Mouse (Mus musculus) right cerebral cortex, adult 18-20 months (tissue): ENCODE results near the gene Cntn1.
A peak's percentile ranks its signal among the peaks of the same experiment; 100 is the strongest.

Experiments
- DNase-seq: peaks from one replicate; pipeline ENCODE4 v3.0.0; 2022; ENCODE audit warnings: mixed read lengths

Gene Cntn1

GRCm38 (mm10) chr15:92141972-92142371 lies 91.0 kb downstream of the Cntn1 start:
- no peak for DNase-seq

- no peak for DNase-seq
Observed at GRCm38 (mm10) chr15:92154921-92155320, 104.0 kb downstream of the Cntn1 start.

GRCm38 (mm10) chr15:92160855-92161162 lies 109.8 kb downstream of the Cntn1 start:
- DNase-seq: no peak

- DNase-seq: peak; percentile 60
Observed at GRCm38 (mm10) chr15:92161163-92162025, 110.4 kb downstream of the Cntn1 start.

GRCm38 (mm10) chr15:92162835-92163234 lies 111.9 kb downstream of the Cntn1 start:
- no peak for DNase-seq

- peak; percentile 69 for DNase-seq
Observed at GRCm38 (mm10) chr15:92164127-92164526, 113.2 kb downstream of the Cntn1 start.

GRCm38 (mm10) chr15:92166266-92166665 lies 115.3 kb downstream of the Cntn1 start:
- peak; percentile 59 for DNase-seq

- DNase-seq: no peak
Observed at GRCm38 (mm10) chr15:92175739-92176138, 124.8 kb downstream of the Cntn1 start.

- DNase-seq: no peak
Observed at GRCm38 (mm10) chr15:92177413-92177812, 126.4 kb downstream of the Cntn1 start.

- DNase-seq: no peak
Observed at GRCm38 (mm10) chr15:92185484-92185883, 134.5 kb downstream of the Cntn1 start.

GRCm38 (mm10) chr15:92190000-92190399 lies 139.0 kb downstream of the Cntn1 start:
- no peak for DNase-seq

GRCm38 (mm10) chr15:92200326-92200985 lies 149.5 kb downstream of the Cntn1 start:
- DNase-seq: no peak

- no peak for DNase-seq
Observed at GRCm38 (mm10) chr15:92206695-92207094, 155.7 kb downstream of the Cntn1 start.

- DNase-seq: peak; percentile 67
Observed at GRCm38 (mm10) chr15:92209778-92210177, 158.8 kb downstream of the Cntn1 start.

GRCm38 (mm10) chr15:92210486-92211235 lies 159.7 kb downstream of the Cntn1 start:
- no peak for DNase-seq

- no peak for DNase-seq
Observed at GRCm38 (mm10) chr15:92215841-92216240, 164.9 kb downstream of the Cntn1 start.

GRCm38 (mm10) chr15:92221446-92221845 lies 170.5 kb downstream of the Cntn1 start:
- DNase-seq: peak; percentile 15

GRCm38 (mm10) chr15:92231386-92231785 lies 180.4 kb downstream of the Cntn1 start:
- no peak for DNase-seq

- DNase-seq: no peak
Observed at GRCm38 (mm10) chr15:92235836-92236235, 184.9 kb downstream of the Cntn1 start.

- peak; percentile 57 for DNase-seq
Observed at GRCm38 (mm10) chr15:92264980-92265707, 214.2 kb downstream of the Cntn1 start.

- DNase-seq: no peak
Observed at GRCm38 (mm10) chr15:92268341-92268740, 217.4 kb downstream of the Cntn1 start.

GRCm38 (mm10) chr15:92268741-92269322 lies 217.9 kb downstream of the Cntn1 start:
- DNase-seq: no peak
